Mouse (Mus musculus): ENCODE data around the gene Olig3.

- TF ChIP-seq GATA1 (IDR thresholded peaks at IDR 0.05; ENCODE audit: low read length) (no peak), TAL1 (IDR thresholded peaks at IDR 0.05; ENCODE audit: low read length) (no peak)
These were observed 12.3 kb upstream of the Olig3 start for GRCm38 (mm10) chr10:19344039-19344438.

Measured in erythroblast, embryonic 14.5 days (primary cell).